Mouse (Mus musculus): ENCODE results near the gene Krt80.

- TF ChIP-seq CHD2 (IDR thresholded peaks at IDR 0.05; ENCODE audit: low read length) (no peak), CTCF (conservative IDR thresholded peaks at IDR 0.05 in 1 of 2, IDR thresholded peaks at IDR 0.05 in 1 of 2; ENCODE audit: low read depth in 2 of 2, low read length in 2 of 2) (no peak), ZKSCAN1 (IDR thresholded peaks at IDR 0.05; ENCODE audit: borderline replicate concordance, low read depth, low read length) (no peak), POLR2AphosphoS2 (IDR thresholded peaks at IDR 0.05; ENCODE audit: low read depth, low read length) (no peak), CHD1 (IDR thresholded peaks at IDR 0.05; ENCODE audit: low read depth, low read length) (no peak), POLR2A (IDR thresholded peaks at IDR 0.05; ENCODE audit: low read depth, low read length) (no peak), ZC3H11A (IDR thresholded peaks at IDR 0.05; ENCODE audit: low read depth, low read length) (no peak), MAX (IDR thresholded peaks at IDR 0.05; ENCODE audit: low read length) (no peak), TBP (conservative IDR thresholded peaks at IDR 0.05; ENCODE audit: low read depth, low read length) (no peak), ZMIZ1 (IDR thresholded peaks at IDR 0.05; ENCODE audit: low read depth, low read length) (no peak), NRF1 (IDR thresholded peaks at IDR 0.05; ENCODE audit: low read depth, low read length) (no peak), E2F4 (IDR thresholded peaks at IDR 0.05; ENCODE audit: insufficient replicate concordance, low read depth, low read length) (no peak), SMC3 (IDR thresholded peaks at IDR 0.05; ENCODE audit: low read depth, low read length) (no peak), JUND (conservative IDR thresholded peaks at IDR 0.05; ENCODE audit: low read depth, low read length) (no peak)
These were observed 45.0 kb upstream of the Krt80 start for GRCm38 (mm10) chr15:101414807-101415565.
